Mouse (Mus musculus): Measurements from ENCODE around the gene Mfsd5. TPM values are rescaled to one million over a fixed set of nuclear protein-coding genes. Genes with fewer than 3 reads are reported as not detected.

Gene Mfsd5
- polyA plus RNA-seq, 1 experiment from 2014 or later = 100.0 TPM

- peaks cover 7% of the 10 kb centered on the region for H3K4me1 ChIP-seq
- H3K36me3 ChIP-seq = peaks cover 22% of the 10 kb centered on the region
- H3K27ac ChIP-seq = no peak overlapping the region
- no peaks in the 10 kb centered on the region for H3K27me3 ChIP-seq
- WGBS = 5% methylated on average over 24 of the region's 24 CpGs
- no peaks in the 10 kb centered on the region for H3K9me3 ChIP-seq
- H3K4me2 ChIP-seq = peak overlapping the region; percentile 92
- ATAC-seq (ENCODE audit: insufficient number of reproducible peaks, low FRiP score, low TSS enrichment, low read depth) = peak; percentile 12; the same call in 1 of the 2 replicates
- peak overlapping the region; percentile 47 for H3K9ac ChIP-seq
- H3K4me3 ChIP-seq = peak overlapping the region; percentile 77
These were observed 17.2 kb downstream of the Mfsd5 start for GRCm38 (mm10) chr15:102296368-102297006.

GRCm38 (mm10) chr15:102302542-102302941, 23.3 kb downstream of the Mfsd5 start:
- H3K4me2 ChIP-seq = no peak overlapping the region
- H3K4me3 ChIP-seq = no peak overlapping the region
- H3K9ac ChIP-seq = no peak overlapping the region
- H3K9me3 ChIP-seq = no peaks in the 10 kb centered on the region
- no peak overlapping the region for H3K27ac ChIP-seq
- H3K4me1 ChIP-seq = no peaks in the 10 kb centered on the region
- no peaks in the 10 kb centered on the region for H3K27me3 ChIP-seq
- H3K36me3 ChIP-seq = peaks cover 72% of the 10 kb centered on the region
- ATAC-seq (ENCODE audit: insufficient number of reproducible peaks, low FRiP score, low TSS enrichment, low read depth) = no peak
- 73% methylated on average over 6 of the region's 6 CpGs for WGBS

- Histone ChIP-seq H3K4me1 (no peaks in the 10 kb centered on the region), H3K27me3 (no peaks in the 10 kb centered on the region), H3K9me3 (no peaks in the 10 kb centered on the region), H3K9ac (no peak overlapping the region), H3K4me2 (no peak overlapping the region), H3K4me3 (no peak overlapping the region), H3K36me3 (peaks cover 77% of the 10 kb centered on the region), H3K27ac (no peak overlapping the region)
- no peak for ATAC-seq (ENCODE audit: insufficient number of reproducible peaks, low FRiP score, low TSS enrichment, low read depth)
- whole genome bisulfite sequencing = 85% methylated on average over 9 of the region's 9 CpGs
These were observed 29.5 kb downstream of the Mfsd5 start for GRCm38 (mm10) chr15:102308717-102309116.

GRCm38 (mm10) chr15:102310074-102310845, 31.0 kb downstream of the Mfsd5 start:
- Histone ChIP-seq H3K36me3 (peaks cover 76% of the 10 kb centered on the region), H3K27me3 (no peaks in the 10 kb centered on the region), H3K4me1 (no peaks in the 10 kb centered on the region), H3K4me2 (no peak overlapping the region), H3K9me3 (no peaks in the 10 kb centered on the region), H3K9ac (no peak overlapping the region), H3K4me3 (no peak overlapping the region), H3K27ac (no peak overlapping the region)
- ATAC-seq (ENCODE audit: insufficient number of reproducible peaks, low FRiP score, low TSS enrichment, low read depth) = no peak
- 84% methylated on average over 10 of the region's 10 CpGs for WGBS

GRCm38 (mm10) chr15:102311489-102311888, 32.2 kb downstream of the Mfsd5 start:
- peaks cover 76% of the 10 kb centered on the region for H3K36me3 ChIP-seq

GRCm38 (mm10) chr15:102315292-102315691, 36.0 kb downstream of the Mfsd5 start:
- H3K9me3 ChIP-seq = no peaks in the 10 kb centered on the region
- H3K4me2 ChIP-seq = no peak overlapping the region
- no peaks in the 10 kb centered on the region for H3K27me3 ChIP-seq
- 0 out of 2 replicates have a peak, but pooled peaks cover 2% of the 10 kb centered on the region for H3K4me1 ChIP-seq
- H3K4me3 ChIP-seq = no peak overlapping the region
- no peak for ATAC-seq (ENCODE audit: insufficient number of reproducible peaks, low FRiP score, low TSS enrichment, low read depth)
- no peak overlapping the region for H3K9ac ChIP-seq
- WGBS = 86% methylated on average over 8 of the region's 8 CpGs
- peaks cover 81% of the 10 kb centered on the region for H3K36me3 ChIP-seq
- no peak overlapping the region for H3K27ac ChIP-seq

More at GRCm38 (mm10) chr15:102311489-102311888, 32.2 kb downstream of the Mfsd5 start:
- H3K27ac ChIP-seq = no peak overlapping the region
- no peaks in the 10 kb centered on the region for H3K27me3 ChIP-seq
- no peak for ATAC-seq (ENCODE audit: insufficient number of reproducible peaks, low FRiP score, low TSS enrichment, low read depth)
- H3K9me3 ChIP-seq = no peaks in the 10 kb centered on the region
- 0 out of 2 replicates have a peak, but pooled peaks cover 2% of the 10 kb centered on the region for H3K4me1 ChIP-seq
- no peak overlapping the region for H3K4me3 ChIP-seq
- H3K4me2 ChIP-seq = no peak overlapping the region
- no peak overlapping the region for H3K9ac ChIP-seq

GRCm38 (mm10) chr15:102316263-102316662, 37.0 kb downstream of the Mfsd5 start:
- Histone ChIP-seq H3K27me3 (no peaks in the 10 kb centered on the region), H3K4me2 (no peak overlapping the region), H3K4me1 (0 out of 2 replicates have a peak, but pooled peaks cover 2% of the 10 kb centered on the region), H3K4me3 (no peak overlapping the region), H3K36me3 (peaks cover 84% of the 10 kb centered on the region), H3K9ac (no peak overlapping the region), H3K9me3 (no peaks in the 10 kb centered on the region), H3K27ac (no peak overlapping the region)
- WGBS = 83% methylated on average over 6 of the region's 6 CpGs
- ATAC-seq (ENCODE audit: insufficient number of reproducible peaks, low FRiP score, low TSS enrichment, low read depth) = no peak

- peaks cover 60% of the 10 kb centered on the region for H3K36me3 ChIP-seq
- ATAC-seq (ENCODE audit: insufficient number of reproducible peaks, low FRiP score, low TSS enrichment, low read depth) = no peak
- H3K4me3 ChIP-seq = no peak overlapping the region; the same call in 1 of the 2 replicates
- 0 out of 2 replicates have a peak overlapping the region, but pooled peaks have one; percentile 35 for H3K4me2 ChIP-seq
- no peak overlapping the region for H3K9ac ChIP-seq
- no peaks in the 10 kb centered on the region for H3K27me3 ChIP-seq
- no peak overlapping the region for H3K27ac ChIP-seq
- peaks cover 11% of the 10 kb centered on the region; the same call in 1 of the 2 replicates for H3K4me1 ChIP-seq
- no peaks in the 10 kb centered on the region for H3K9me3 ChIP-seq
- 71% methylated on average over 12 of the region's 12 CpGs for WGBS
These were observed 45.6 kb downstream of the Mfsd5 start for GRCm38 (mm10) chr15:102324654-102325473.

- peaks cover 60% of the 10 kb centered on the region for H3K36me3 ChIP-seq
- peak within 1 kb of the TSS; percentile 75 for H3K27ac ChIP-seq
- H3K4me1 ChIP-seq = peaks cover 13% of the 10 kb centered on the region
- H3K4me2 ChIP-seq = peak within 1 kb of the TSS; percentile 52
- H3K4me3 ChIP-seq = peak within 1 kb of the TSS; percentile 70
- under 1% methylated on average over 40 of the region's 40 CpGs for WGBS
- H3K27me3 ChIP-seq = no peaks in the 10 kb centered on the region
- peak; percentile 78 for ATAC-seq (ENCODE audit: insufficient number of reproducible peaks, low FRiP score, low TSS enrichment, low read depth)
- H3K9me3 ChIP-seq = no peaks in the 10 kb centered on the region
- peak within 1 kb of the TSS; percentile 57 for H3K9ac ChIP-seq
These were observed 46.8 kb downstream of the Mfsd5 start, which contains the start of gene Pfdn5 for GRCm38 (mm10) chr15:102326022-102326576. Gene Pfdn5 (plus strand): TSS chr15:102326116.

- peak overlapping the region; percentile 70 for H3K4me3 ChIP-seq
- peaks cover 18% of the 10 kb centered on the region for H3K4me1 ChIP-seq
- peak overlapping the region; percentile 52 for H3K4me2 ChIP-seq
- no peaks in the 10 kb centered on the region for H3K27me3 ChIP-seq
- ATAC-seq (ENCODE audit: insufficient number of reproducible peaks, low FRiP score, low TSS enrichment, low read depth) = no peak
- H3K27ac ChIP-seq = no peak overlapping the region
- no peaks in the 10 kb centered on the region for H3K9me3 ChIP-seq
- H3K36me3 ChIP-seq = peaks cover 52% of the 10 kb centered on the region
- WGBS = 60% methylated on average over 8 of the region's 8 CpGs
- H3K9ac ChIP-seq = peak overlapping the region; percentile 57
These were observed 47.6 kb downstream of the Mfsd5 start for GRCm38 (mm10) chr15:102326892-102327291.
